Mouse (Mus musculus) heart, postnatal 36 days (tissue): ENCODE measurements at regions not wholly inside any gene's neighbourhood (a gene's known extent, or its start where the extent isn't known, plus 50 kb on each side); places are given as distances from the start of the nearest gene placed in this dataset.

Experiments used
- DNase-seq, 2 experiments: peaks; one replicate each; pipeline ENCODE4 v3.0.0; 2021 to 2022
- intact Hi-C: fragments of 180-260 bp; cut with DNase I; formaldehyde crosslinking; loops from one replicate; pipeline ENCODE4 v1.15.1; 2025

DNA sequence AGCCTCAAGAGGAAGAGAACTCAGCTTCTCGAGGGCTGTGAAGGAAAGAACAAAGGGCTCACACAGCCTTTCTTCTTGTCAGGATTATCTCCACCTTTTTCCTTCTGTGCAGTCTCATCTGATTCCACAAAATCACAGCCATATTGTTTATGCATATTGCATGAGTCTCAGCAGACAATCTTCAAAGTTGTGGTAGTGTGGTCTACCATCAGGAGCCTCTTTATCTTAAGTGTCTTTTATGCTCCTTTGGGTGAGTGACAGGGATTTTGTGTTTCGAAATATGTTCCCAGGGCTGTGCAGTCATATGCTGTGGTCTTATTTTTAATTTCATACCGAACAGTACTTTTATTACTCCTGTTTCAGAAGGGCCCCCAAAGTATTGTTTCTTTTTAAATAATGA lies 198.2 kb upstream of the Tgfbr2 start:
- intact Hi-C loops, result no loop called here
- DNase-seq, result no peak

DNA sequence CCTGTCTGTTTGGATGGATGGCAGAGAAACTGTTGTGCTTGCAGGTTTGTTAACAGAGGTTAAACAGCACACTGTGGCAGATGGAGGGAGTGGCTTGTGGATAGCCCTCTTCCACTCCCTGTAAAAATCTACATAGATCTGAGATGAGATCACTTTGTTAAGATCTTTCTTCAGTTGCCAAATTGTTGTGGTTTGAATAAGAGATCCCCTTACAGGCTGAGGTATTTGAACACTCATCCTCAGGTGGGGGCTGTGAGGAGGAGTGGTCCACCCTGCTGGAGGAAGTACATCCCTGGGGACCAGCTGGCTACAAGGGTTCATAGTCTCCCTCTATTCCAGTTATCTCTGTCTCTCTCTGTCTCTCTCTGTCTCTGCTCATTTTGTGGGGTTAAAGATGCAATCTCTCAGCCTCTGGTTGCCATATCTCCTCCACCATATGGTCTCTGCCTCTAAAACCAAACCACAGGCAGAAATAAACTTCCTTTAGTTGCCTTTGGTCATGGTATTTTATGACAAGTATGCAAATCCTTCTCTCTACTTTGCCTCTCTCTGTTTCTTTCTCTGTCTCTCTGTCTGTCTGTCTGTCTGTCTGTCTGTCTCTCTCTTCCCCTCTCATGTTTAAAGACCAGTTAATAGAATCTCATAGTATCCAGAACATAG lies 194.0 kb upstream of the Tgfbr2 start:
- intact Hi-C loops, result no loop called here
- DNase-seq, result no peak

DNA sequence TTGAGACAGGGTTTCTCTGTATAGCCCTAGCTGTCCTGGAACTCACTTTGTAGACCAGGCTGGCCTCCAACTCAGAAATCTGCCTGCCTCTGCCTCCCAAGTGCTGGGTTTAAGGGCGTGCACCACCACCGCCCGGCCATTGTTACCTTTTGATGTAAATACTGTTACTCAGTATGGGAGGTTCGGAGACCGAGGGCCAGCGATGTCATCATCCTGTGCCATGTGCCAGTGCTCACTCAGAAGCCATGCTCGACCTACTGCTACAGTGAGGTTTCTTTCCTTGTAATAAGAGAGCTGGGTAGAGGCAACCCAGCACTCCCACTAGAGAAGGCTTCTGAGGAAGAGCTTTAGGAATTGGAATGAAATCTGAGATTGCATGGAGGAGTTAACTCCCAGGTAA lies 191.6 kb upstream of the Tgfbr2 start:
- intact Hi-C loops, result no loop called here

DNA sequence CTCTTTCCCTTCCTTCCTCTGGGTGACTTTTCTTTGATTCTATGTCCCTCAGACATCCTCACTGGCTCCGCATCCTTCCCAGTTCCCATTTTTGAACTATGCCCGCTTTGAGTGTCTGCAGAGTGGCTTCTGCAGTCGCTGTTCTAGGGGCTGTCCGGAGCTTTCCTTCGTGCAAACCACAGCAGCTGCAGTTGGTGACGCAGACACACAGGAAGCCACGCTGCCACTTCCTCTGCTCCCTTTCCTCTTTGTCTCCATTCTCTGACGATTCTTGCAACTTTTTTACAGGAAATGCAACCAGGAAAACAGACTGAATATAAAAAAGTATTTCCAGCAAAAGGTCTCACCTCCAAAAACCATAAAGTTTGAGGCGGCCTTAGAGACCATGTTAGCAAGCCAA lies 191.0 kb upstream of the Tgfbr2 start:
- intact Hi-C loops, result no loop called here
- DNase-seq, result peak in 1 of 2 experiments; percentile 18

More for the DNA sequence above, 191.6 kb upstream of the Tgfbr2 start:
- no peak for DNase-seq

DNA sequence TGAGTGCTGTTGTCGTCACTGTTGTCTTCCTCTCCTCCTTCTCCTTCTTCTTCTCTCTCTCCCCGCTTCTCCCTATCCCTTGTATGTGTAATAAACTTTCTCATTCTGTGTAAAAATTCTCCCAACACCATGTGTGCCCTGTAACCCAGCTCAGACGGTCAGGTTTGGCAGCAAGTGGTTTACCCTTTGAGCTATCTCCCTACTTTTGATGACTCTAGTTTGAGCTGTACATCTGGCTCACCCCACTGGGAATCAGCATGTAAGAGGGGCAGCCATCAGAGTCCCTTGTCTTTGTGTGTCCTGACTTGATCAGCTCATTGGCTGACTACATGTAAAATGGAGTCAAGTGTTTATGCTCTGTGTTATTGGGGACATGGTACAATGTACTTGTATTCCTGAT lies 190.5 kb upstream of the Tgfbr2 start:
- DNase-seq, result no peak
- intact Hi-C loops, result no loop called here

DNA sequence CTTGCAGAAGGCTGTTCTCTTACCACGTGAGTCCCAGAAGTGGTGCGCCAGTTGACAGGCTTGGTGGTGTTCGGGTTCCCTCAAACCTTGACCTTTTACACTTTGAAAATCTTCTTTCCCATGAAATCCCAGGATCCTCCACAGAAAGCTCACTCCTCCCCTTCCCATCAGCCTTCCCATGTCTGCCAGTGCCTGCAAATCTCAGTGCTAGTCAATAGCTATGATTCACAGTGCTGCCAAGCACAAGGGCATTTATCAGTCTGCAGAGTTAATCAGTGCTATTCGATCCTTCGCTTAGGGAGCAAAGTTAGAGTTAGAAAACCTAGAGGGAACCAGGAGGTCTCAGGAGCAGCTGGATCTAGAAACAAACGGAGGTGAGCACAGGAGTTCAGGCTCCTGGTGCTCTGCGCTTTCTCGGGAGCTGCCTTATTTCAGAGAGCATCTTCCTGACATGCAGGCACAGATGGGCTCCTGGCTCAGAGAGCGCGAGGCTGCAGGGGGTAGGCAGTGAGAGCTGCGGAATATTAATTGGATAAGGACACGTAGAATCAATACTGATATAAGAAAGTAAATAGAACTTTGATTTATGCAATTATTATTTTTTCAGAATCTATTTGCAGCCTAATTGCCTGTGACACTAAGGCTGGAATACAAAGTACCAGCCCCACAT lies 190.0 kb upstream of the Tgfbr2 start:
- no peak for DNase-seq
- intact Hi-C loops, result no loop called here

DNA sequence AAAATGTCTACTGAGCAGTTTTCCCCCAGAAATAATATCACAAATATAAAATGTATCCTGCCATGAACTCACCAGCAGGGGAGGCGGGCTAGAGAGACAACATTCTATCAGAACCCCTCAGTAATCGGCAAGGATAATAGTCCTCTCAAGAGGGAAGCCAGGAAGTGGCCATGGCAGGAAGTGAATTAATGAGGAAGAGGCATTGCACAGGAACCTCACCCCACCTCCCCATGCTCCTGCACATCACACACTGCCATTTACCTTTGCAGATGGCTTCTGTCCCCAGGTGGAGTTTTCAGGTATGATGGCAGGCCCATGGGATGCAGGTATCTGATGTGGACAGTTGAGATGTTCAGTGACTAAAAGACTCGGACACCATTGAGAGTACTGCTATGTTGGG lies 185.9 kb upstream of the Tgfbr2 start:
- intact Hi-C loops, result no loop called here
- no peak for DNase-seq

DNA sequence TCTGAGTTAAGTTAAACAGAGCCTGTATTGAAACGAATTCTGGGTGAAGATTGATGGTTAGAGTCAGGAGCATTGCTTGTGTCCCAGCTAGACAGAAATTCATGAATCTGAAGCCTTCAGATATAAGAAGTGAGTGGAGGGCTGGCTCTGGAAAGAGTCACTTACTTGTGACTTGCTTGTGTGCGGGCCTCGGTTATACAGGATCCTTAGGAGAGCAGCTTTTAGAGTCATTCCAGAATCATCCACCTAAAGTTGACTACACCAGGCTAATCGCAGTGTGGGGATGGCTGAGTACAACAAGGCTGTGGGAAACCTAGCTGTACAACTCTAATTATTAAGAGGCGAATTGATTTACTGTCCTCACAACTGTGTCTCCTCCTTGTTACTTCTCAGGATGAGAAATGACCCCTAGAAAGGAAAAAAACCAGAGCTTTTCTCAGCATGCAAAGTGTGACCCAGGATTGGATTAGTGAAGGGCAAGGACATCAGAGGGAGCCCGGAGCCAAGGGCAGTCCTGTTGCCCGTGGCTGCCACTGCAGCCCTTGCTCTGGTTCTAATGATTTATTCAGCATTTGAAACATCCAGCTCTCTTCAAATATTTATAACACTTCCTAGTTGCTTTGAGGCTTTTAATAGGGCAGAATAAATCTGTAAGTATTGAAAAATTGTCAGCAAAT lies 179.0 kb upstream of the Tgfbr2 start:
- no peak for DNase-seq
- intact Hi-C loops, result no loop called here

DNA sequence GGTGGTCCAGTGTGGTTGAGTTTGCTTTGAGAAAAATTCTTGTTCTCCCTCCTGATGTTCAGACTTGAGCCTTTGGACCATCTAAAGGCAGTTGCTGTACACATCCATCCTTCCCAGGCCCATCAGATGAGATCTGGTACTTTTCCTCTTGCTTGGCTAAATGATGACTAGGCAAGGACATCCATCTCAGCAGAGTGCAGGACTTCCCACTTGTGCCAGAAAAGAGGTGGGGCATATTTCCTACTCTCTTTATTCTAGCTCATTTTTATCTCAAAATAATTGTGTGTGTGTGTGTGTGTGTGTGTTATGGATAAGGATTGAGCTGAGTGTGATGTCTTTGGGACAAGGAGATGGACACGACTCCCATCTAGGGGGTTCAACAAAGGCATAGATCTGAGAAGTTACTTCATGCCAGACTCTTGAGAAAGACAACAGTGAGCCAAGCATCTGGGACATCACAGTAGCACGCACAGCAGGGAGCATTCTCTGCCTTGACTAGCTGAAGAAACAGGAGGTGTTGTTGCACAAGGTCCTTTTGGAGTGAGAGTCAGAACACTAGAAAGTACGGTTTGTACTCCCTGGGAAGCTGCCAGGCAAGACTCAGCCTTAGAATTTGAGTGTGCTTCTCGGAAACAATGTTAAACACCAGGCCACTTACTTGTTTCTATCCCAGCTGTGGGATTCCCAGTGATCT lies 177.8 kb upstream of the Tgfbr2 start:
- intact Hi-C loops, result no loop called here
- peak; percentile 49 to 53 for DNase-seq

DNA sequence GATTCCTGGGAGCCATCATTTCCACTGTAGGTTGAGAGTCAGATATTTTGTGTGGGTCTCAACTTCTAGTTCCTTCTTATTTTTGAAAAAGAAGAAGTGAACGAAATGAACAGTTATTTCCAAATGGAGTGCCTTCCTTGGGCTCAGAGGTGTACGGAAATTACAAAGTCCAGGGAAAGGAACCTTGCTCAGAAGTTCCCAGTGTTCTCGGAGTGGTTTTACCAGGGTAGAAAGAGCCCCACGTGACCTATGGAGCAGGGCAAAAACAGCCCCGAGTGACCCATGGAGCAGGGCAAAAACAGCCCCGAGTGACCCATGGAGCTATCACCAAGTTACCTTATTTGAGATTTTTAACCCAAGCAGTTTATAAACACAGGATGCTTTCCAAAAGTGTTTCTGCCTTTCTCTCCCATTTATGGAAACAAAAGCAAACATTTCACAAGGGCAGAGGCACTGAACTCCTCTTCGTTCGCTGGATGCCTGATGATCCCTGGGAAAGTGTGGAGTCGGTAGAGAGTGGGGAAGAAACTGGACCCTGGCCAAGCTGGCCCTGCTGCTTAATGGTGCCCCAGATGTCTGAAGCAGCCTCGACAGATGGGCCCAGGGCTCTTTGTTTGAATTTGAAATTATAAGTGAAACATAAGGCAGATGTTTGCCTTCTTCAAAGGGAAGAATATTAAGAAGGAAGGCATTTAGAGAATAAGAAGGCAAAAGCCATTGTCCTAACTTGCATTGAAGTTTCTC lies 175.8 kb upstream of the Tgfbr2 start:
- intact Hi-C loops, result no loop called here
- no peak for DNase-seq

DNA sequence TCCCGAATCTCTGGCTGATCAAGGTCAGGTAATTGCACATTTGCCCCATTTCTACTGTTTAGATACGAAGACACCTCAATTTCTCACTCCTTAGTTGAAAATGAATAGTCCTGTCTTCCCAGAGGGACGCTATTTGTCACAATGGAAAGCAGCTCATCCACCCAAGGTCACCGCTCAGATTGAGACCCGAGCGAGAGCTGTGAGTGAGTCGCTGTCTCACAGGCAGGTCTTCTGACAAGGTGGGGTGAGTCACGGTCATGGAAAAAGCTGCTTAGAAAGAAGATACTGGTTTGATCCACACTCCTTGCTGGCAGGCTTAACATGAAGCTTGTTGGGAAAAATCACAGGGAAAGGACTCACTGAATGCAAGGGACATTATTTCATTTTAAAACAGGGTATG lies 171.9 kb upstream of the Tgfbr2 start:
- intact Hi-C loops, result no loop called here
- no peak for DNase-seq

DNA sequence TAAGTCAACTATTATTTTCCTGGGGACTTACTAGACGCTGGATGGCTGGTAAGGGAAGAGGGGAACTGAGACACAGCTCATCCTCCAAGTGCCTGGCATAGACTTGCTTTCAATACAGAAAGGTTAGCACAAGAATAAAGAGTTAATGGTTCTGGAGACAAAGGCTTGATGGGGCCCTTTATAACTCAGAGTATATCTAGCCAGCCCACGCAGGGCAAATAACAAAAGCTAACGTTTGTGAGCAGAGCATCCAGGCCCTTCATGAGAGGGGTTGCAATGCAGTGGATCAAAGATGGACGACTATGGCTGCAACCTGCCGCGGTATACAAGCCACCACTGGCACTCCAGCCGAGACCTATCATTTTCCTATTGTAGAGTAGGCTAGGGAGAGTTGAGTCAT lies 171.3 kb upstream of the Tgfbr2 start:
- DNase-seq, result no peak
- intact Hi-C loops, result no loop called here

DNA sequence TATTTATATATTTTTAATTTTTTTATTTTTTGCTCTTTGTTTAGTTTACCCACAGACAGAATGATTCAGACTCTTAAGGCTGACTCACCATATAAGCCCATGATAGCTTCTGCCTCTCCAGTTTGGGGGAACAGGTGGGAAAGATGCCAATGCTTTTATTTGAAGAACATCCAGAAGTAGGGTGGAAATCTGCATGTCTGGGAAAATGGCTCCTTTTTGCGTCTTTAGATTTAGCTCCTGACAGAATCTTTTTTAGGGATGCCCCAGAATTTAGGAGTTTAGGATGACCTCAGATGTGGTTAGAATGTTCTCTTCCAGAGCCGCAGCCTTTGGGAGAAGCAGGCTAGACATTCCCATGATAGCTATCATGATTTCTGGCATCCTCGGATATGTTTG lies 167.9 kb upstream of the Tgfbr2 start:
- intact Hi-C loops, result loop anchor here (2.0 kb wide), 1 partner anchor 282 kb away; no protein-coding TSS in a partner anchor
- no peak for DNase-seq

DNA sequence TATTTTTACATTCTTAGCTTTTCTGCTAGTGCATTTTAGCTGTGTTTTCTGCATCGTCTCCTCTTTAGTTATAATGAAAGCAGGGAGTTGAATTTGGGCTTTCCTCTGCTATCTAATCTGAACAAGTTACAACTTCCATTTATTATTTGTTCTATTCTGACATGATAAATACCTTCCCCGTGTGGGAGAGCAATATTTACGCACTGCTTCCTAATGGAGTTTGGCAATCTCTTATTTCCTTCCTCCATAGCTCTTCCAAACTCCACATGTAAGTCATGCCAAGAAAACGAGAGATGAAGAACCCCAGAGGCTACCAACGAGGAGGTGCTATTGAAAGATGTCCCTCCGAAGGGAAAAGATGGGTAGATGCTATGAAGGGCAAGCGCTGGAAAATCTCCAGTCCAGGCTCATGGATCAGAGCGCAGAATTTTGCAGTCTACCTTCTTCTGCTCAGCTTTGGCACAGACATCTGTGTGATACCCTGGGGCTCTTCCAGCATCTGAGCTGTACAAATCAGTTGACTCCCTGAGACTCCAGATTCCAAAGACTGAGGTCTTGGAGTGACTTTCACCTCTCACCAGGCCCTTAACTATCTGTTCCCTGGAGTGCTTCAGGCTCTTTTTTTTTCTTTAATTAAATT lies 167.4 kb upstream of the Tgfbr2 start:
- intact Hi-C loops, result loop anchor here (2.0 kb wide), 1 partner anchor 282 kb away; no protein-coding TSS in a partner anchor
- peak in 1 of 2 experiments; percentile 37 for DNase-seq

DNA sequence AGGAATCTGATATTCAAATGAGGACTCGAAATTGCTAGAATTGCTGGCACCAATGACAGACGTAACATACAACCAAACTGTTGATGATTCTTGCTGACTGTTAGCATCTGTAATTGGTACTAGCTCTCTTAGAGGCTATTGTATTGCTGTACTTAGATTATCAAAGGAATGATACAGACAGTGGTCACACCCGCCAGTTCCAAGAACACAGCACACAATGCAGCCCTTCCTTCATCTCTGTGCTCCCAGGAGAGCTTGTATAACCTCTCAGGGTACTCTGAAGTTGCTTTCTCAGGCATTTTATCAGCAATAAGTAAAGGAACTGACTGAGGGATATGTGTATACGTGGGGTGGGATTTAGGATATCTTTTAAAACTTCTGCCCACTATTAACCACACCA lies 166.8 kb upstream of the Tgfbr2 start:
- intact Hi-C loops, result loop anchor here (2.0 kb wide), 1 partner anchor 281 kb away; no protein-coding TSS in a partner anchor
- no peak for DNase-seq

DNA sequence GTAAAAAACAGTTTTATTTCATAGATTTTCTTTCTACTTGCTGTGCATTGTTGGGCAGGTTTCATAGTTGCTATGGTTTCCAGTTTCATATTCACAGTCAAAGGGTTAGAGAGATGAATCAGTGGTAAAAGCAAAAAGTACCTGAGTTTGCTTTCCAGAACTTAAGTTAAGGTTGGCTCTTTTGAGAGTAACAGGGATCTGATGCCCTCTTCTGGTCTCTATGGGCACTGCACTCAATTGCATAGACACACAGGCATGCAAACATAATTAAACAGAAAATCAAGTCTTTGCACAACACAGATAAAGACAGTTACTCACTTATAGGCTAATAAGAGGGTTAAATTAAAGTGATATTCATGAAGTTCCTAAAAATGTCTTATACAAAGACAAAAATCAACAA lies 165.8 kb upstream of the Tgfbr2 start:
- DNase-seq, result no peak
- intact Hi-C loops, result no loop called here

DNA sequence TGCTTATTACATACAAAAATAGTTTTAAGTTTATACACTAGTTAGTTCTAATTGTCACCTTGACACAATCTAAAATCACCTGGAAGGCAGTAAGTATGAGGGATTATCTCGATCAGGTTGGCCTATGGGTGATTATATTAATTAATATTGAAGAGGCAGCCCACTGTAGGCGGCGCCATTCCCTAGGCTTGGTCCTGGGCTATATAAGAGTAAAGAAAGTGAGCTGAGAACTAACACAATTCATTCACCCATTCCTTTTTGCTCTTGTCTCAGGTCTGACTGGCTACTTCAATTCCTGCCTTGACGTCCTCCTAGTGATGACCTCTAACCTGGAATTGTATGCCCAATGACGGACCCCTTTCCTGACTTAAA lies 163.6 kb upstream of the Tgfbr2 start:
- DNase-seq, result no peak
- intact Hi-C loops, result loop anchor here (5.0 kb wide), 1 partner anchor 251 kb away; no protein-coding TSS in a partner anchor

DNA sequence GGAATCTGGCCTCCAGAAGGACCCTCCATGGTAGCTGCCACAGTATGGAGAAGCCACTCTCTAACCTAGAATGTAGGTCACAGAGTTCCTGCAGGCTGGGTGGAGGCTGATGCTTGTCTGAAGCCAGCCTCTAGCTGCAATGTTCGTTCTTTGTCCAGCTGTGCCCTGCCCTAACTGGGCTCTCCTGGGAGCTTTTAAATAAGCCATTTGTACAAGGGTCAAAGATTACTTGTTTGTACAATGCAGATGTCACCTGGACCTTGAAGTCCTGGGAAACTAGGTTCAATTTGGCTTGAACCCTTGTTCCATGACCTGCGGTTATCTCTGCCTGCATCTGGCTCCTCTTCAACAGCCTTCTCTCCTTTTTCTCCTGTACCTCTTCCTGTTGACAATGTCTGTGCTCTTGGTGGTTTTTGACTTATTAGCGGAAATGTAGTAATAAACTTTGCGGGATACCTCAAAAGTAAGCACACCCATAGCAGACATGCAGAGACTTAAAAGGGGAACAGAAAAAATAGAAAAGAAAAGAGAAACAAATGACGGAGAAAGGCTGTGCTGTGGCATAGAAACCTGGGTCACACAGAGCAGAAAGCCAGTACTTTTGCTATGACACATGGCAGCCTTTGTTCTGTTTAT lies 163.1 kb upstream of the Tgfbr2 start:
- intact Hi-C loops, result loop anchor here (5.0 kb wide), 1 partner anchor 251 kb away; no protein-coding TSS in a partner anchor
- DNase-seq, result no peak

DNA sequence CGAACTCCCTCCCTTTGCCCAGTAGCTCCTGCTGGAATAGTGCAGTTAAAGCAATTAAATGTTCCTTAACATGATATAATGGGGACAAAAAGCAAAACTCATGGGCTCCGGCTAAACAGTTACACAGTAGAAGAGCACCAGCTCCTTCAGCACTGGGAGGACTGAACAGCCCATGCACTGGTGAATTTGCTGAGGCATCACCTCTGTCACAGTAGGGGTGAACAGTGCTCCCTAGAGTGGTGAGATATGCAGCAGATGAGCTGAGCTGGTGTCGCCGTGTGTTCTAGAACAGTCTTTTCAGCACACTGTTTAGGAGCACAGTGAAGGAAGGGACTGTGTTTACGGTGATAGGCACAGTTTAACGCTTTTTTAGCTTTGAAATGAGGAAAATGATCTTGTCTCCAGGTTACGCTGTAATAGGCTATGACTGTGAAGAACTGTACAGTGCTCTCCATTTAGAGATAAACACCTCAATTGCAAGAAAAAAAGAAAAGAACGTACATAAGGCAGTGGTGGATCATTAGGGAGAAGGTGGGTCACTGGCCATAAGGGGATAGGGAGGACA lies 162.4 kb upstream of the Tgfbr2 start:
- no peak for DNase-seq
- intact Hi-C loops, result loop anchor here (5.0 kb wide), 1 partner anchor 250 kb away; no protein-coding TSS in a partner anchor
